Mouse (Mus musculus) adrenal gland, postnatal 36 days (tissue): ENCODE data around the gene Tmprss11g. TPM values are rescaled to one million over a fixed set of nuclear protein-coding genes. Genes with fewer than 3 reads are reported as not detected.

Experiments used
- DNase-seq, 2 experiments: peaks; one replicate each; pipeline ENCODE4 v3.0.0; 2021; ENCODE audit warnings: mixed read lengths in 1 of 2
- long read RNA-seq, 2 experiments: library from polyadenylated mRNA; stranded (forward); transcript quantifications; one replicate each; pipeline ENCODE4 v2.0.0; 2021; ENCODE audit warnings: borderline sequencing depth in 2 of 2
- total RNA-seq, 2 experiments: library from RNA; stranded (reverse); gene quantifications; 2 replicates each; pipeline ENCODE4 v1.2.3; 2021

The Tmprss11g gene
- not detected for total RNA-seq
- long read RNA-seq, experiment 1: 0 reads
- long read RNA-seq, experiment 2: 0 reads

DNA sequence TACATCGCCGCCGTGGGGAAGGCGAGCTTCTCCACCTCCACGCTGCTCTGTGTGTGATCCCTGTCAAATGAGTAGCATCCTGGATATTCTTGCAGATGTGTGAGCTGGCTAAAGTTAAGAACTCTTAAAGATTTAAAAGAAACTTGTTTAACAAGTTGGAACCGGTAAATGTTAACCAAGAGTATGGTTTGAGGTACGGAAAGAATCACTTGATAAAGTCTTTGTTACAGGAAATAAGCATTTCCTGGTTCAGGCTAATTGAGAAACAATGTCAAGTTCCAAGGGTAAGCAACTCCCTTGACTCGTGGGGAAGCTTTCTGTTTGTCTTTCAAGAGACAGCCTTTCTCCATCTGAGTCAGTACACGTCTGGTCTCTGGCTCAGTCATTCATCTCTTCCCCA, at the start of gene Tmprss11g:
Tmprss11g (minus strand) TSS at position 101 of the 400 bp plus-strand sequence.
- no peak for DNase-seq

DNA sequence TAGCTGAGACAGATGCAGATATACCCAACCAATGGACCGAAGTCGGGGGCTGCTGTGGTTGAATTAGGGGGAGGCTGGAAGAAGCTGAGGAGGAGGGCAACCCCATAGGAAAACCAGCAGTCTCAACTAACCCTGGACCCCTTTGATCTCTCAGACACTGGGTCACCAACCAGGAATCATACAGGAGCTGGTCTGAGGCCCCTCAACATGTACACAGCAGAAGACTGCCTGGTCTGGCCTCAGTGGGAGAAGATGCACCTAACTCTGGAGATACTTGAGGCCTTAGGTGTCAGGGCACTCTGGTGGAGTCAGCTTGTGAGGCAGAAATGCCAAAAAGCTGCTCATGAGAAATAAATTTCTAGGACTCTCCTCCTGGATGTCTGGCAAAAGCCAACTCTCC, 28.3 kb upstream of the Tmprss11g start:
- no peak for DNase-seq

DNA sequence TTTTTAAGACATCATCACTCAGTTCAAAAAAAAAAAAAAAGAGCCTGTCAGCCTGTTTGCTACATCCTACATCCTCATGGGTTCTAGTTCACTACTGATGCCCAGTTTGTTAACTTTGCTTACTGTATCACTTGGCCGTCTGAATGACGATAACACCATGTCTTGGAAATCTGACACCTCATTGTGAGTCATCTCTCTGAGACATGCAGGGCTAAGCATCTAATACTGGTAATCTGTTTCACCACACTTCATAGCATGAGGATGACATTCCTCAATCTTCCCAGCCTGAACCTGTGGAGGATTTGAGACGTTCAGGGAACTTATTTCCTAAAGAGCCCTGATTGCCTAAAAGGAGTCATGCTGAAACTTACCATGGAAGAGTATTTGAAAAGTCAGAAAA, 22.2 kb upstream of the Tmprss11g start:
- DNase-seq: no peak

DNA sequence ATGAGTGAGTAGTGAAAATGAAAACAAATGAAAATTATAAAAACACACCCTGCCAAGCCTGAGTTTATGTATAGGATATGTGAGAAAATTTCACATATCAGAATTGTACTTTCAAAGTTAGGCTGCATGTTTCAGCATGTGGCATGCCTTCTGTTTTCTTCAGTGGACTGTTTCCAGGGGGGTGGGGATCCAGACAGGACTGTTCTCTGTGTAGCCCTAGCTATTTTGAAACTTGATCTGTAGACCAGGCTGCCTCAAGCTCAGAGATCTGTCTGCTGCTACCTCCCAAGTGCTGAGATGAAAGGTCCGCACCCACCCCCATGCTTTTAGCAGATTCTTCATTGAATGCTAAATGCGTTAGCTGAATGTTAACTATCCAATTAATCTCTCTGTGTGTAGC, 10.3 kb upstream of the Tmprss11g start:
- DNase-seq: no peak

DNA sequence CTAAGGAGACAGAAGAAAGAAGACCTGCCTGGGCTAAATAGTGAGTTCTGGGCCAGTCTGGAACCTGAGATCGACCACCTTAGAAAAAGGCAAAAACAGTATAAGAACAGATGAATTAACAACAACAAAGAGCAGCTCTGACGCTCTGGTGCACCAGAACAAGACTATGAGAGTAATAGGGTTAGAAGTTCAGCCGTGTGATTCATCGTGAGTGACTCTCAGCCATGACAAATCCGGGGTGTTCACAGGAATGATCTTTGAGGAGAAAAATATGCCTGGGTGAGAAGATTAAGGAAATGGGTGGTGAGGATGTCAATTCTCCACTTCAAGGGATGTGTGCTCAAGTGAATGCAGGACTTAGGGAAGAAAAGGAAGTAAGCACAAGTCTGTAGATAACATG, 6.9 kb downstream of the Tmprss11g start:
- DNase-seq: no peak

DNA sequence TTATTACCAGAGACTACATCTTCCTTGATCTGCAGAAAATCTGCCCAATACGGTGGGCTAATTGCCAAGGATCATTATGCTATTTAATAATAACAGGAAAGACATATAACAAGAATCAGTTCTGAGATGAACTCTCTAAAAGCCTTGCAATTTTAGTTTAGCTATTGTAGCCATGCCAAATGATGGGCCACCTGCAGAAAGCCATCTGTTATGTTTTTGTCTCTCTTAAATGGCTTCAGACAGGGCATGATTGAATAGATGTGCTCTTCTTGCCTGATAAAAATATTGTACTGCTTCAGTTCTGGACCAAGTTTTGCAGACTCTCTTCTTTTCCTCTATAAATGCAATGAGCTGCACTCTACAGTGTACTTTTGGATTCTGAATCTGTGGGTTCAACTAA, 24.9 kb downstream of the Tmprss11g start:
- no peak for DNase-seq

DNA sequence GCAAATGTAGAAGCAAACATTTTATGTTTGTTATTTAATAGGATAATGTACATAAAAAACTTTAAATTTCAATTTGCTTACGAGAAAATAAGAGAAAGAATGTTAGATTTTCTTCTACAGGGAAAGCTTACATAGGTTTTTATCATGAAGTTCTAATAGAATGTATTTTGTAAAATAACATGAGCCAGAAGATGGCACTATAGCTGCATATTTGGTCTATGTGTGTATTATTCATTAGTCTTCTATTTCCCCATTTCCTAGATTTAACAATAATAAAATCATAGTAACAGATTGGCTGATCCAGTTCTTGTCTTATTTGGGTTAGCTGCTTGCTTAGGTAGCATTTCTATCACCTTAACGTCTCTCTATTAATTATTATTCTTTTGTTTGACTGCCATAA, 35.8 kb downstream of the Tmprss11g start:
- DNase-seq: no peak

DNA sequence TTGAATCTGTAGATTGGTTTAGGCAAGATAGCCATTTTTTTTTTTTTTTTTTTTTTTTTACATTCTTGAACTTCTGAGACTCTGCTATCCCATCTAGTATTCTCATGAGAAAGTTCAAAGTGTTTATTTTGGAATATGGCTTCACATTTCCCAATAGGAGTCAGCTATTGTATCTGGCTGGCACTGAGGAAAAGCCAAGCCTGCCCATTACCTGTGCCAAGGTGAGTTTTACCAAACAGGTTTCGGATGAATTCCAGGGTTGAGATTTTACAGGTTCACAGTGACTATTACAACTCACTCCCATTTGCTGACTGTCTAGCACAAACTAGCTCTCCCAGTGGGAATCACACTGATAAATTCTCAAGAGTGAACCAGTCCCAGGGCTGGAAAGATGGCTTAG, 36.4 kb downstream of the Tmprss11g start:
- DNase-seq: no peak

DNA sequence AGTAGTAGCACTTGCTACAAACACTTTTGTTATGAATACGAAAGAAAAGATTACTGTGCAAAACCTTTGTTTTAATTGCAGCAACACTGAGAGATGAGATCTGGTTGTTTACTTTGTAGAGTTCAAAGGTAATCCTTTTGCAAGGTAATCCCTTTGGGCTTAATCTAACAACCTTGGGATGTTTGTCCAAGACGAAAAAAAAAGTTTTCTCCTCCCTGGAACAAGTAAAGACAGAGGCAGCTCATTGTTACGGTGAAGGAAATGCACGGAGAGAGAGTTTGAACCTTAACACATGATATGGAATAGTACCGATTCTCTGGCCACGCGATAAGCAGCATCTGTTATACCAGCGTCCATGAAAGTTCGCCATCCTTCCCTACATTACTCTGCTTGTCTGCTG, 44.5 kb downstream of the Tmprss11g start:
- no peak for DNase-seq

DNA sequence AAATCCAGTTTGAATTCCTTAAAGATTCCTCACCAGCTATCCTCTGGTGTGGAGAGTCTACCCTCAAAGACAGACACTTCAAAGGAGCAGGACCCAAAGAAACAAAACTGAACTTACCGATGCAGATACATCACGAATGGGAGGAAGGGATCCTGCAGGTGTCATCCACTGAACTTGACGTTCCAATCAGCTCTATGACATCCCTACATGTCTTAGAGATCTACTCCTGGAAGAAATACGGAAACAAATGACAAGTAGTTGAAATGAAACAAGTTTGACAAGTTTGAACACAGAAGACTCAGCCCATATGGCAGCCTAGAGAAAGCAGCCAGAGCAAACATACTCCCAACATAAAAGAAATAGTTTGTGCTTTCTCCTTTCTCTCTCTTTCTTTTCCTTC, 49.5 kb downstream of the Tmprss11g start, which contains the start of gene Tmprss11a:
Tmprss11a (minus strand) TSS at position 101 of the 400 bp plus-strand sequence.
- no peak for DNase-seq

DNA sequence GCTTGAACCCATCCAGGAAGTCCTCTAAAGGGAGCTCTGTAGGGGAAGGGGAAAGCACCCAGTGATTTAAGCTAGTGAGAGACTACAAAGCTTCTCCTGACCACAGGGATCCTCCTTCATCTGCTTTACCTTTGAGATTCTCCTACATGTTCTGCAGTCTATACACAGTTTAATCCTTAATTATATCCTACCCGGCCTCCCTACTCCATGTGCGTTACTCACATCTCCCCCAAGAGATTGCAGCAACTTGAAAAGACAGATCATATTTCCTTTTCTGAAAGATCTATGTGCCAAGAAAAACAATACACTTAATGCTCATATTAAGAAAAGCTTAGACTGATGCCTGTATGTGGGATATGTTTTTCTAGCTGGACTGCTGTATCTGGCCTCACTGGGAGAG, 79.1 kb downstream of the Tmprss11g start:
- no peak for DNase-seq

DNA sequence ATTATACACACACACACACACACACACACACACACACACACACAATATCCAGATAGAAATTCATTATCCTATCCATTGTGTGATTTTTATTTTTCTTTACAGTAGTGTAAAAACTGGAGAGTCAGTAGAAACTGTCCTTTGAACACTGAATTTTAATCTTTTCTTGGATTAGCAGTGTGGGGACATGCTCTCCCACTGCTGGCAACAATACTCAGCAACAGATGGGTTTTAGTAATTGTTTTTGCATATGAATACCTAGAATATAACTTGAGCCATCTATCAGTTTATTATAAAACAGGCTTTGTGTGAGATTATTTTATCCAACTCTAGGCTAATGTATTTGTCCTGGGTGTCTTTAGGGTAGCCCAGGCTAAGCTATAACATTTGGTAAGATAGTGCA, 79.9 kb downstream of the Tmprss11g start:
- no peak for DNase-seq

Other genes with a start within 250 kb of the Tmprss11g start
- gene Tmprss11c, start 229.3 kb downstream of the Tmprss11g start, total RNA-seq: not detected
- not detected for gene Tmprss11d, start 145.2 kb downstream of the Tmprss11g start, total RNA-seq
- not detected for gene Tmprss11a, start 49.6 kb downstream of the Tmprss11g start, total RNA-seq
- not detected for gene Tmprss11f, start 113.8 kb upstream of the Tmprss11g start, total RNA-seq
- not detected for gene Tmprss11b, start 157.8 kb upstream of the Tmprss11g start, total RNA-seq
- not detected for gene Tmprss11e, start 227.2 kb upstream of the Tmprss11g start, total RNA-seq